Mouse (Mus musculus) cortical plate, adult 2 months (tissue): Measurements from ENCODE around the gene Pik3ap1.

ENCODE experiments used
- CTCF ChIP-seq: fragments of 200-500 bp; IDR thresholded peaks from 2 replicates; pipeline ENCODE4 v1.5.1; 2011; ENCODE audit warnings: mild to moderate bottlenecking, control low read depth, low read length; ENCODE audit not compliant: insufficient read depth; ENCODE audit errors: extremely low read depth
- POLR2A ChIP-seq: fragments of 200-500 bp; IDR thresholded peaks from 2 replicates; pipeline ENCODE4 v1.6.1; 2011; ENCODE audit warnings: mild to moderate bottlenecking, low read length, control low read depth; ENCODE audit not compliant: insufficient read depth; ENCODE audit errors: extremely low read depth

DNA sequence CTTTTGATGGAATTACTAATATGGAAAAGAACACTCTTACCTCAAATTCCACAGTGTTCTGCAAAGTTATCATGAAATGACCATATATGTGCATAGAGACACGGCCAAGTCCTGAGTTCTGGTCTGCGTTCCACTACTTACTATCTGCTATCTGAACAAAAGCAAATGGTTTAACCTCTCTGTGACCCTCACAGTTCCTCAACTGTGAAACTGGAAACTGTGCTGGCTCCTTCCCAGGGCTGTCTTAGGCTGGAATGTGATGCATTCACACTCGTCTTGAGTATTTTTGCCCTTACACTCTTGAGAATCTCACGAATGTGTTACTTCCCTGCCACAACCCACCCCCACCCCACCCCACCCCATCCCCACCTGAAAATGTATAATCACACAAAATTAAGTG lies 135.9 kb downstream of the Pik3ap1 start:
- no peak for TF ChIP-seq CTCF
- no peak for TF ChIP-seq POLR2A
